In genomic region chr5:37290983-37291382, GRCm38 (mm10) we compare ENCODE assay signal across 10 mouse cellular contexts. TPM values are rescaled to one million over a fixed set of nuclear protein-coding genes. Genes with fewer than 3 reads are reported as not detected.
DNase-seq lines count a peak whose midpoint lies in the region; ATAC-seq and TF ChIP-seq lines count a peak whose summit lies in the region.
"Had no signal": no experiment of that assay in that cellular context is flagged by ENCODE, and none has a peak within 500 bp of the region (broad histone marks: within the 10 kb centered on the region; RNA-seq: fewer than 3 reads in every experiment).

No protein-coding gene starts in this region.

- ATAC-seq in forebrain, postnatal 0 days: no peak
- ATAC-seq in forebrain, embryonic 14.5 days: no peak
- ATAC-seq in midbrain, embryonic 14.5 days (ENCODE audit: low FRiP score, low TSS enrichment): no peak
- no peak for ATAC-seq in stomach, postnatal 0 days (ENCODE audit: low FRiP score, low TSS enrichment)

- peak; percentile 50 for DNase-seq in forebrain, postnatal 0 days
- no peak for DNase-seq in forebrain, embryonic 14.5 days (ENCODE audit: low spot score)
- peak; percentile 53 for DNase-seq in midbrain, embryonic 14.5 days
- DNase-seq in midbrain, embryonic 10.5 days (ENCODE audit: low spot score): no peak
- peak; percentile 55 to 74 for DNase-seq in cerebellum, postnatal 14 days
- no peak for DNase-seq in stomach, postnatal 0 days (ENCODE audit: low spot score)
- no peak for DNase-seq in gastrocnemius, adult 8-10 months (ENCODE audit: low spot score in 2 of 2)
- no peak for DNase-seq in ovary, postnatal 36 days (ENCODE audit: low spot score)
- DNase-seq: kidney, adult 11 months; lung, postnatal 36 days had no signal

- WGBS in forebrain, postnatal 0 days: 70% methylated on average over 9 of the region's 9 CpGs
- 68% methylated on average over 9 of the region's 9 CpGs for WGBS in forebrain, embryonic 14.5 days
- 77% methylated on average over 9 of the region's 9 CpGs for WGBS in midbrain, embryonic 14.5 days
- WGBS in midbrain, embryonic 10.5 days: 74% methylated on average over 9 of the region's 9 CpGs
- 63% methylated on average over 9 of the region's 9 CpGs for WGBS in stomach, postnatal 0 days

- TF ChIP-seq EP300 in stomach, postnatal 0 days (optimal IDR thresholded peaks at IDR 0.05): no peak

- no peak overlapping the region for H3K4me2 ChIP-seq in forebrain, postnatal 0 days (ENCODE audit: low read depth)
- H3K4me2 ChIP-seq in forebrain, embryonic 14.5 days (ENCODE audit: low read length): no peak overlapping the region
- H3K4me2 ChIP-seq in midbrain, embryonic 14.5 days (ENCODE audit: low read length): no peak overlapping the region
- no peak overlapping the region for H3K4me2 ChIP-seq in stomach, postnatal 0 days (replicated peaks; ENCODE audit: low read depth)

- H3K4me1 ChIP-seq in forebrain, postnatal 0 days (ENCODE audit: insufficient read depth): no peaks in the 10 kb centered on the region
- H3K4me1 ChIP-seq in forebrain, embryonic 14.5 days (ENCODE audit: control insufficient read depth, insufficient read depth, low read length): no peaks in the 10 kb centered on the region
- no peaks in the 10 kb centered on the region for H3K4me1 ChIP-seq in midbrain, embryonic 14.5 days (ENCODE audit: control insufficient read depth, insufficient read depth, low read length)
- H3K4me1 ChIP-seq in midbrain, embryonic 10.5 days: no peaks in the 10 kb centered on the region
- no peaks in the 10 kb centered on the region for H3K4me1 ChIP-seq in stomach, postnatal 0 days (replicated peaks; ENCODE audit: control insufficient read depth, insufficient read depth)

- H3K36me3 ChIP-seq in forebrain, postnatal 0 days (ENCODE audit: insufficient read depth): peaks cover 69% of the 10 kb centered on the region
- H3K36me3 ChIP-seq in forebrain, embryonic 14.5 days (ENCODE audit: control insufficient read depth, insufficient read depth, low read length): peaks cover 71% of the 10 kb centered on the region
- peaks cover 69% of the 10 kb centered on the region for H3K36me3 ChIP-seq in midbrain, embryonic 14.5 days (ENCODE audit: control insufficient read depth, insufficient read depth, low read length)
- H3K36me3 ChIP-seq in midbrain, embryonic 10.5 days: peaks cover 62% of the 10 kb centered on the region
- no peaks in the 10 kb centered on the region for H3K36me3 ChIP-seq in stomach, postnatal 0 days (ENCODE audit: control insufficient read depth, insufficient read depth, low read length)

- H3K27me3 ChIP-seq in forebrain, postnatal 0 days (ENCODE audit: insufficient read depth, low read length): no peaks in the 10 kb centered on the region
- no peaks in the 10 kb centered on the region for H3K27me3 ChIP-seq in forebrain, embryonic 14.5 days (replicated peaks; ENCODE audit: control insufficient read depth, insufficient read depth, low read length)
- no peaks in the 10 kb centered on the region for H3K27me3 ChIP-seq in midbrain, embryonic 14.5 days (ENCODE audit: control insufficient read depth, insufficient read depth, low read length)
- H3K27me3 ChIP-seq in midbrain, embryonic 10.5 days (ENCODE audit: low read depth, poor library complexity, severe bottlenecking): no peaks in the 10 kb centered on the region
- no peaks in the 10 kb centered on the region for H3K27me3 ChIP-seq in stomach, postnatal 0 days (ENCODE audit: control insufficient read depth, insufficient read depth, low read length)

- TF ChIP-seq CTCF in forebrain, postnatal 0 days (IDR thresholded peaks at IDR 0.05; ENCODE audit: low read depth): peak; percentile 82
- peak; percentile 60 for TF ChIP-seq CTCF in stomach, postnatal 0 days (IDR thresholded peaks at IDR 0.05; ENCODE audit: low read depth)

- H3K9ac ChIP-seq in forebrain, postnatal 0 days: no peak overlapping the region
- H3K9ac ChIP-seq in forebrain, embryonic 14.5 days (ENCODE audit: low read length): no peak overlapping the region
- no peak overlapping the region for H3K9ac ChIP-seq in midbrain, embryonic 14.5 days (replicated peaks; ENCODE audit: low read length)
- H3K9ac ChIP-seq in stomach, postnatal 0 days (ENCODE audit: low read length): no peak overlapping the region

- no peak overlapping the region for H3K27ac ChIP-seq in forebrain, postnatal 0 days (ENCODE audit: low read depth, low read length)
- H3K27ac ChIP-seq in forebrain, embryonic 14.5 days (ENCODE audit: low read depth, low read length): no peak overlapping the region
- no peak overlapping the region for H3K27ac ChIP-seq in midbrain, embryonic 14.5 days (replicated peaks; ENCODE audit: low read depth, low read length)
- no peak overlapping the region for H3K27ac ChIP-seq in midbrain, embryonic 10.5 days (replicated peaks)
- H3K27ac ChIP-seq in stomach, postnatal 0 days (replicated peaks): no peak overlapping the region

- H3K4me3 ChIP-seq in forebrain, postnatal 0 days (ENCODE audit: low read depth, low read length): no peak overlapping the region
- no peak overlapping the region for H3K4me3 ChIP-seq in forebrain, embryonic 14.5 days (ENCODE audit: low read depth, low read length)
- no peak overlapping the region for H3K4me3 ChIP-seq in midbrain, embryonic 14.5 days (replicated peaks; ENCODE audit: low read depth, low read length)
- no peak overlapping the region for H3K4me3 ChIP-seq in midbrain, embryonic 10.5 days
- H3K4me3 ChIP-seq in stomach, postnatal 0 days (ENCODE audit: low read depth, low read length): no peak overlapping the region

- no peaks in the 10 kb centered on the region for H3K9me3 ChIP-seq in forebrain, postnatal 0 days (ENCODE audit: low read length)
- no peaks in the 10 kb centered on the region for H3K9me3 ChIP-seq in forebrain, embryonic 14.5 days (replicated peaks; ENCODE audit: control insufficient read depth, low read length)
- H3K9me3 ChIP-seq in midbrain, embryonic 14.5 days (ENCODE audit: control insufficient read depth, low read length): no peaks in the 10 kb centered on the region
- H3K9me3 ChIP-seq in midbrain, embryonic 10.5 days (replicated peaks): no peaks in the 10 kb centered on the region
- no peaks in the 10 kb centered on the region for H3K9me3 ChIP-seq in stomach, postnatal 0 days (ENCODE audit: control insufficient read depth, low read length)

RNA-seq across cellular contexts. Expression of gene Evc, which starts 45.7 kb away (rescaled TPM):
- 8.5 and 9.9 TPM in 2 replicates for total RNA-seq in forebrain, postnatal 0 days (2014; rRNA removed)
- 2.3 and 2.4 TPM in 2 replicates for polyA plus RNA-seq in forebrain, postnatal 0 days (2015; fragmentation: Nextera tagmentation; extraction: Ambion mirVana)
- 4.3 and 5.1 TPM in 2 replicates for polyA plus RNA-seq in forebrain, embryonic 14.5 days (2014; fragmentation: Nextera tagmentation; extraction: Ambion mirVana)
- 3.3 and 4.0 TPM in 2 replicates for polyA plus RNA-seq in midbrain, embryonic 14.5 days (2014; fragmentation: Nextera tagmentation; extraction: Ambion mirVana)
- 23.3 and 25.2 TPM in 2 replicates for polyA plus RNA-seq in midbrain, embryonic 10.5 days (2016; fragmentation: Nextera tagmentation; extraction: Ambion mirVana)
- 3.8 and 4.5 TPM in 2 replicates for polyA plus RNA-seq in stomach, postnatal 0 days (2015; fragmentation: Nextera tagmentation; extraction: Ambion mirVana)
- 10 to 100 TPM; 19.5 to 21.9 (median 21.1) TPM for total RNA-seq in gastrocnemius, adult 8-10 months (2022)

RNA-seq across cellular contexts. Expression of gene Evc2, which starts 47.3 kb away (rescaled TPM):
- total RNA-seq in forebrain, postnatal 0 days (2014; rRNA removed): 2.8 and 4.8 TPM in 2 replicates
- polyA plus RNA-seq in forebrain, postnatal 0 days (2015; fragmentation: Nextera tagmentation; extraction: Ambion mirVana): 2.8 and 3.0 TPM in 2 replicates
- polyA plus RNA-seq in forebrain, embryonic 14.5 days (2014; fragmentation: Nextera tagmentation; extraction: Ambion mirVana): 4.0 and 4.5 TPM in 2 replicates
- polyA plus RNA-seq in midbrain, embryonic 14.5 days (2014; fragmentation: Nextera tagmentation; extraction: Ambion mirVana): 5.5 and 6.0 TPM in 2 replicates
- polyA plus RNA-seq in midbrain, embryonic 10.5 days (2016; fragmentation: Nextera tagmentation; extraction: Ambion mirVana): 16.0 and 19.0 TPM in 2 replicates
- 4.0 and 4.2 TPM in 2 replicates for polyA plus RNA-seq in stomach, postnatal 0 days (2015; fragmentation: Nextera tagmentation; extraction: Ambion mirVana)
- 1 to 10 TPM; 7.3 to 8.5 (median 7.8) TPM for total RNA-seq in gastrocnemius, adult 8-10 months (2022)

RNA-seq across cellular contexts. Expression of gene Crmp1, which starts 49.2 kb away (rescaled TPM):
- 965 and 1,074 TPM in 2 replicates for total RNA-seq in forebrain, postnatal 0 days (2014; rRNA removed)
- polyA plus RNA-seq in forebrain, postnatal 0 days (2015; fragmentation: Nextera tagmentation; extraction: Ambion mirVana): 1,043 and 1,136 TPM in 2 replicates
- polyA plus RNA-seq in forebrain, embryonic 14.5 days (2014; fragmentation: Nextera tagmentation; extraction: Ambion mirVana): 654 and 880 TPM in 2 replicates
- polyA plus RNA-seq in midbrain, embryonic 14.5 days (2014; fragmentation: Nextera tagmentation; extraction: Ambion mirVana): 906 and 957 TPM in 2 replicates
- polyA plus RNA-seq in midbrain, embryonic 10.5 days (2016; fragmentation: Nextera tagmentation; extraction: Ambion mirVana): 142 and 235 TPM in 2 replicates
- polyA plus RNA-seq in stomach, postnatal 0 days (2015; fragmentation: Nextera tagmentation; extraction: Ambion mirVana): 6.8 and 8.5 TPM in 2 replicates
- total RNA-seq in gastrocnemius, adult 8-10 months (2022): under 1 TPM in 2 of 4 experiments, not detected in 2; 0.17 to 0.19 TPM

Comparison
In these comparisons a context has a peak if more than half of its experiments do, and no peak if none do; other contexts are left out.
1. DNase-seq: peak in forebrain, postnatal 0 days (single experiment), midbrain, embryonic 14.5 days (single experiment) and cerebellum, postnatal 14 days (2 of 2); none in forebrain, embryonic 14.5 days (single experiment), midbrain, embryonic 10.5 days (single experiment), stomach, postnatal 0 days (single experiment), gastrocnemius, adult 8-10 months (0 of 2) and ovary, postnatal 36 days (single experiment).
2. RNA of gene Crmp1, which starts 49.2 kb away (polyA plus RNA-seq): 1,043 to 1,136 TPM in forebrain, postnatal 0 days, 906 to 957 TPM in midbrain, embryonic 14.5 days, 654 to 880 TPM in forebrain, embryonic 14.5 days and 142 to 235 TPM in midbrain, embryonic 10.5 days; 6.8 to 8.5 TPM in stomach, postnatal 0 days; every median in the first group is over 10 times any median in the second.